Mouse (Mus musculus): Measurements from ENCODE around the gene Aoc3. TPM values are rescaled to one million over a fixed set of nuclear protein-coding genes. Genes with fewer than 3 reads are reported as not detected.
"Not testable (repeated sequence)": the region's sequence is repeated elsewhere in the genome, so short reads cannot be mapped to it uniquely, and the experiment has no call there.

The Aoc3 gene
- 59.2 and 75.5 TPM in 2 replicates for polyA plus RNA-seq (2012; rRNA removed)

DNA sequence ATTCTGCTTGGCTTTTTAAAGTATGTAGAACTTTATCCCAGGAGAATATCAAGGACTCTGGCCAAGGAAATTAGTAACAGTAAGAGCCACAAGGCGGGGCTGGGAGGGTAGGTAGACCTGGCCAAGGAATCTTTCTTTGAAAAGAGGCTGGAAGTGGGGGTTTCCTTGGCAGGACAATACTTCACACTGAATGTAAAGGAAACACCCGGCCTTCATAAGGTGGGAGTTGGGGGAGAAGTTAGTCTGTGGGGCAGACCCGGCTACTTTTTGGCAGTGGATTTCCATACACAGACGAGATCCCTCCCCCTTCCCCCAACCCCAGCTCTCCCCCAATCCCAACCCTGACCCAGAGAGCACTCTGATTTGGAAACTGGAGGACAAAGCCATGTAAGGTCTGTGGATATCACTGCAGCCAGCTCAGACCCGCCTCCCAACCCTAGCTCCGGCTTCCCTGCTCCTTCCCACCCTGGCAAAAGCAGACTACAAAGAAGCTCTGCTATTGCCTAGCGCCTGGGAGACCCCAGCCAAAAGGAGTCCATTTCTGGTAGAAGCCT, at the start of gene Aoc3:
Gene Aoc3 (plus strand): TSS at position 235 of the 554 bp plus-strand sequence.
- no peak for DNase-seq (ENCODE audit: low spot score)

DNA sequence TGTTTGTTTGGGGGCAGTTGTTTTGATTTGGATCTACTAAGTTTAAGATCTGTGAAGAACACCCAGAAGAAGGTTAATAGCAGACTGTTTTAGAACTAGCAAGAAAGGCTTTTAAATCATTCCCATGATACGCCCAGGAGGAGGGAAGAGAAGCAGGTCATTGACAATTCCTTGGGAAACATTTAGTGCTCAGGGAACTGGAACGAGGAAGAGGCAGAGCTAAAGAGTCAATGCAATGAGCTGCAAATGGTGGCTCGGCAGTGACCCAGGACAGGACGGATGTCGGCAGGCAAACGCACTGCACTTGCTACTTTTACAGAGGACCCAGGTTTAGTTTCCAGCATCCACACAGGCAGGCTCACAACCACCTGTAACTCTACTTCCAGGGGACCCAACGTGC, 49.6 kb upstream of the Aoc3 start:
- DNase-seq (ENCODE audit: low spot score) = no peak

DNA sequence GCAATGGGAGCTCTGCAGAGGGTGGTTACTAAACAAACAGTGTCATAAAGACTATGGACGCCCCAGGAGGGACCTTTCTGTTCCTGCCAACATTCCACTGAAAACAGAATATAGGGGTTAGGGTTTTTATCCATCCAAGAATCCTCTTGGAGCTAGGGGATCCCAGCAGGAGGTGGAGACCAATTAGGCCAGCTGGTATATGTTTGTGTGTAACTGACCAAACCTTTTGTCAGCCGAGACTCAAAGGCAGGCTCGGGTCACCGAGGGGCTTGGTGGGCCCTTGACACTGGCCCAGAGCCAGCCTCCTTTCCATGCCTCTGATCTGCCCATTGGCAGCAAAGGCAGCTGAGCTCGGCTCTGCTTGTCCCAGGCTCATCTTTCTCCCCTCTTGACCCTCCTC, 47.5 kb upstream of the Aoc3 start:
- no peak for DNase-seq (ENCODE audit: low spot score)

DNA sequence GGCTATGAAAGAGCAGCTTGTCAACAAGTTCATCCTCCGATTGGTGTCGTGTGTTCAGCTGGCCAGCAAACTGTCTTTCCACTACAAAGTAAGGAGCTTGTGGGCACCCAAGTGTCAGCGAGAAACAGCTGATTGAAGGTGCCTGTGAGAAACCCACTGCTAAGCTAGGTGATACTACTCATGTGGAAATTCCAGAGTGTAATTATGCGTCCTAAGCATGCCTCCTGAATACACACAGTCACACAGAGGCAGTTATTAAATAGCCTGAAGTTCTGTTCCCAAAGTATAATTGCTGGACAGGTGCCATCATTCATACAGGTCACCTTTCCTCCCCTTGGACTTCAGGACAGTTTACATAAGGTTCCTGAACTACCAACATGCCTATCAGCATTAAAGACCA, 46.6 kb upstream of the Aoc3 start:
- DNase-seq (ENCODE audit: low spot score) = no peak

DNA sequence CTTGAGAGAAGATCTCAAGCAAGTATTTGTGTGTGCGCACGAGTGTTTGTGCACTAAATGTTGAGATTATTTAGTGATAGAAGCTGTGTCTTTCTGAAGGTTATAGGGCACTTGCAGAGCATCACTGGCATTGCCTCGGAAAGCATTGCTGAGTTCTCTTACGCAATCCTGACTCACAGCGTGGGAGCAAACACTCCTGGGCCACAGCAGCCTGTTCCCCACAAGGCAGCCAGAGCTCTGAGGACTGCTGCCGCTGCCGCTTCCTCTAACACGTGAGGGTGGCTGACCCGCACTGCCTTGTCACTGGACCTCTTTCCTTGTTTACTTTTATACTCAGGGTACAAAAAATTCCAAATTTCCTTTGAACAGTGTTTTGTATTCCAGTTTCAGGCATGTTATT, 43.1 kb upstream of the Aoc3 start:
- no peak for DNase-seq (ENCODE audit: low spot score)

DNA sequence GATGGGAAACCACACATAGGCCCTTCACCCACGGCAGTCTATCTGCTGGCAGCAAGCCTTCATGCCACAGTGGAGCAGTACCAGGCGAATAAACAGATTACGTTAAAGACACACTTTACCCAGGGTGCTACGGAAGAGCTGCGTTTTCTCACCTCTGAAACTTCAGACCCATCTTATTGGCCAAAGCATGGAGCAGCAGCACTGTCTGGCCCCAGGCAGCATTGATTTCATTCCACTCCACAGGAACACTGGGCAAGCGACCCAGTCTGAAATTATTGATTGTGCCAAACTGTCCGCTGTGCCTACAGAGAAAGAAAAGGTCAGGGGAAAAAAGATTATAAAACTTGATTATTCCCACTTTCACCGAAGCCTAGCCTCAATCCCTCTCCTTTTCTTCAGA, 39.2 kb upstream of the Aoc3 start:
- no peak for DNase-seq (ENCODE audit: low spot score)

DNA sequence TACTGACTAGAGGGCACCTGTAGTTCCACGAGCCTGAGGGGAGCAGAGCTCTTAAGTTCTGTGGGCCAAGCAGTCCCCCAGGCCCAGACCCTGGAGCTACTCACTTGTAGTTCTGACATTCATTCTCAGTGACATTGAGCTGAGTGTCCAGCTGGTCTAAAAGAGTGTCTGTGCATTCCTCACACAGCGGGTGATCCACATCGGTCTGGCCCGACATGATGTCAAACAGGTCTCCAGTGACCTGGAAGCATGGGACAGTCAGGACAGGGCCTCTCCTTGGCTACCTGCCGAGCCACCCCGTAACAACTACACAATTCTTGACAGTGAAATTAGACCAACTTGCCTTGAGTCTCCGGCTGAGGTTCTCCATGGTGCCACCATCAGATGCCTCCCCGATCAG, 35.2 kb upstream of the Aoc3 start:
- no peak for DNase-seq (ENCODE audit: low spot score)

DNA sequence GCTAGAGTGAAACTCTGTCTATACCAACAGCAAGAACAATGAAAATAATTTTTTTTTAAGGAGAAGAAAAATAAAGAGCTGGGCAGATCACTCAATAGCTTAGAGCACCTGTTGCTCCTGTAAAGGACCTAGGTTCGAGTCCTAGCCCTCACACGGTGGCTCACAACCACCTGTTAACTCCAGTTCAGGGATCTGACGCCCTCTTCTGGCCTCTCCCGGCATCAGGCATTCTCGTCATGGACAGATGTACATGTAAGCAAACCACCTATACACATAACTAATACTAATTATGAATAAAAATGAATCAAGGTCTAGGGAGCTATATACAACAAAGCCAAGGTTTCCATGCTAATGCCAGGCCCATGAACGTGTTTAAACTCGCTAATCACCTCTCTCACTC, 29.5 kb upstream of the Aoc3 start:
- no peak for DNase-seq (ENCODE audit: low spot score)

DNA sequence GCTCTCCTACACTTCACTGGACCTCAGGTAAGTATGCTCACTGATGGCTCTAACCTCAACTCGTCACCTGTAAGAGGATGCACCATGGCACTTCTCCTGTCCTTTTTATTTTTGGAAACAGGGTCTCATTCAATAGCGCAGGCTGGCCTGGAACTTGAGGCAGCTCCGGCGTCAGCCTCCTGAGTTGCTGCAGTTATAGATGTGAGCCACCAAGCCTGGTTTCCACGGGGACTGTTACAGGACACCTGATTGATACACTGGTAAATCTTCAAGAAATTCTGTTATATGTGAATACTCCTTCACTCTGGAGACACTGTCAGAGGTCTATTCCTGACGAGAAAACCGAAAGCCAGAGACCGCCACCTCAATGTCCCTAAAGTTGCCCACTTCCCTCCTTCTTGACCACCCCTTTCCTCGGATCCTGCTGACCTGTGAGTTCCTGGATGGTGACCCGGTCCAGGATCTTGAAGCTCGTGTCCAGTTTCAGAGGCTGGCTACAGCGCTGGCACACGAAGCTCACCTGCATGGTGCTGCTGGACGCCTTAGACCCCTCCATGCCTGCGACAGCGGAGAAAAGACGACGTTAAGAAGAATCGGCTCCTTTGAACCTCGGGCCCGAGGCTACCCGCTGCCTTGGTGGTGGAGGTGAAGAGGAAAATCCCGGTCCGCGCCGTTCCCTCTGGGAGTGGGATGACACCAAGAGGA, 29.0 kb upstream of the Aoc3 start:
- no peak for DNase-seq (ENCODE audit: low spot score)

DNA sequence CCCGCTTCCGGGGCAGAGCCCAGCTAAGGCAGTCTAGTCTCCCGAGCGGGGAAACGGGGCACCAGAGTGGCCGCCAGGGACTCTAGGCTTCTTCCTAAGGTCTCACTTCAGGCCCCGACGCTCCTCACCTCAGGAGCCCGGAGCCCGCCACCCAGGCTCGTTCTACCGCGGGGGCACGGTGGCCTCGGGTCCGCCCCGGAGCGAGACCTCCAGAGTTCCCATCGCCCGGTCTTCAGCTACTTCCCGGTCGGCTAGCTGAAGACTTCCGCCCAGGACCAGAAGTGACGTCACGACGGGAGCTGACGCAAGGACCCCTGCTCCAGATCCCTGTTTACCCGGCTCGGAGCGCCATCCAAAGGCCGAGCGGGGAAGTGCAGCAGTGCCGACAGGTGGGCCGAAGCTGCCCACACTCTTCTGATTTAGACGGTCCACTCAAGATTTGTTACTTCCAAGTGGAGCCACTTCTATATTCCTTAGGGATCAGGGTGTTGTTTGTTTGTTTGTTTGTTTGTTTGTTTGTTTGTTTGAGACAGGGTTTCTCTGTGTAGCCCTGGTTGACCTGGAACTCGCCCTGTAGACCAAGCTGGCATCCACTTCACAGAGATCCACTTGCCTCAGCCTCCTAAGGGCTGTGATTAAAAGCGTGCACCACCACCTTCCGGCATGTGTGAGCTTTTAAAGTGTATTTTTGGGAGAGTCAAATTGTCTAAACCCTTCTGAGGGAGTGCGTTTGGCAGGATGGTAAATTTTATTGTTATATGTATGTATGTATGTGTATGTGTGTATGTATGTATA, 28.2 kb upstream of the Aoc3 start, which contains the start of gene Becn1:
Gene Becn1 (minus strand): TSS at position 283 of the 795 bp plus-strand sequence.
- peak; percentile 92 for DNase-seq (ENCODE audit: low spot score)

DNA sequence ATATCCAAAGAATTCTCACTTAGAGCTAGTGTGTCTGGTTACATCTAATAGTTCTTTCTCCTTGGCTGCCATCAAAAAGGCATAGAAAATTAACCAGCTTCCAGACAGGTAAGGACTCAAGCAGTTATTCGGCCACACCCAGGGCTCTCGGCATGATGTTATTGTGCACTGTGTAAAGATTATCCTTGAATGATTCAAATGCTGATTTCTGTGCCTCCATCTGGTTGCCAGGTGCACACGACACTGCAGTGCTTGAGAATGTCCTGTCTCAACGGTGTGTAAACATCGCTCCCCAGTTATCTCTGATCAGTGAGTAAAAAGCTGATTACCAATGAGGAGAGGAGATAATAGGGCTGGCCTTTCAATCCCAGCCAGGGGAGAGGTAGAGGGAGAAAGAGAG, 22.7 kb upstream of the Aoc3 start:
- no peak for DNase-seq (ENCODE audit: low spot score)

DNA sequence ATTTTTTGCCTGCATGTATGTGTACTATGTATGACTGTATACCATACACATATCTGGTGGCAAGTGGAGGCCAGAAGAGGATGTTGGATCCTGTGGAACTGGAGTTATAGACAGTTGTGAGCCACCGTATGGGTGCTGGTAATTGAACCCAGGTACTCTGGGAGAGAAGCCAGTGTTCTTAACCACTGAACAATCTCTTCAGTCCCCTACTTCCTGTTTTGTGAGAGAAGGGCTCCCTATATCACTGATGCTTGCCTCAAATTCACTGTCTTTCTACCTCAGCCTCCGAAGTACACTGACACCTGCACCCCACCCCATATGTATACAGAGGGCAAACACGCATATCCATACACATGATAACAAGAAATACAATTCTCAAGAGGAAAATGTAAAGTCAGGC, 19.3 kb upstream of the Aoc3 start:
- DNase-seq (ENCODE audit: low spot score) = no peak

DNA sequence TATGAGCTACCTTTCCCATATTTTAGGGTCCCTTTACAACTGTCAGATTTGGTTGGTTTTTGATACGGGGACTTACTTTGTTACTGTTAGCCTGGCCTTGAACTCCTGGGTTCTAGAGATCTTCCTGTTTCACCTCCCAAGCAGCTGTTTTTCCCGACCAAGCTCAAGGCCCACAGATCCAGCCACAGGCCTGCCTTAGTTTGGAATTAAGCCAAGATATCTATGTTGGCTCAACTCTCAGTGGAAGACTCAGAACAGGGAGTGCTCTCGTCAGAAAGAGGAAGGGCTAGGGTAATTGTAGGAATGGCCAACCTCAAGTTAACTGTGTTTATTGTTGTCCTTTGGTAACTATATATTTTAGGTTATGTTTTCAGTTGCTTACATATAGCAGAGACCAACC, 18.3 kb upstream of the Aoc3 start:
- no peak for DNase-seq (ENCODE audit: low spot score)

DNA sequence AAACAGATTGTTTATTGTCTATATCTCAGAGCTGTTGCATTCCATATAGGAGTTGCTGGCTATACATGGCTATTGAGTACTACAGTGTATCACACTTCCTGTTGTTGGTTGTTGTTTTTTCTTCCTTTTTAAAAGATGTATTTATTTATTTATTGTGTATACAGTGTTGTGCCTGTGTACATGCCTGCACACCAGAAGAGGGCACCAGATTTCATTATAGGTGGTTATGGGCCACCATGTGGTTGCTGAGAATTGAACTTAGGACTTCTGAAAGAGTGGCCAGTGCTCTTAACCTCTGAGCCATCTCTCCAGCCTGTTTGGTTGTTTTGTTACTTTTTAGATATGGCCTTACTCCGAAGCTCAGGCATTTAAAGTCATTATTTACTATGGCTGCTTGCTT, 15.8 kb upstream of the Aoc3 start:
- no peak for DNase-seq (ENCODE audit: low spot score)

DNA sequence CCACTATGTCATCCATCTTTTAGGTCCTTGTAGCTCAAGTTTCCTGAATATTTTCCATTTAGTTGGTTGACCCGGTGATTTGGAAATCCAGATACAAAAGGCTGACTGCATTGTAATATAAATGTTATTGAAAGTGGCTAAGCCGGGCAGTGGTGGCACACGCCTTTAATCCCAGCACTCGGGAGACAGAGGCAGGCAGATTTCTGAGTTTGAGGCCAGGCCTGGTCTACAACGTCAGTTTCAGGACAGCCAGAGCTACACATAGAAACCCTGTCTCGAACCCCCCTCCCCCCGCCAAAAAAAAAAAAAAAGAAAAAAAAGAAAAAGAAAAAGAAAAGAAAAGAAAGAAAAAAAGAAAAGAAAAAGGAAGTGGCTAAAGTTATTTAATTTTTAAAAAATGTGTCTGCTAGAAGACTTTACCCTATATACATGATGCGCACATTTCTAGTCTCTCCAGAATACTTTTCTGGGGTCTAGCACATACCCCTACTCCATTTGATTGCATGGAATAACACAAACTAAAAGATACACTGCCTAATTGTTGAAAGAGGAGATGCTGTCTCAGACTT, 15.2 kb upstream of the Aoc3 start:
- DNase-seq (ENCODE audit: low spot score) = no peak

DNA sequence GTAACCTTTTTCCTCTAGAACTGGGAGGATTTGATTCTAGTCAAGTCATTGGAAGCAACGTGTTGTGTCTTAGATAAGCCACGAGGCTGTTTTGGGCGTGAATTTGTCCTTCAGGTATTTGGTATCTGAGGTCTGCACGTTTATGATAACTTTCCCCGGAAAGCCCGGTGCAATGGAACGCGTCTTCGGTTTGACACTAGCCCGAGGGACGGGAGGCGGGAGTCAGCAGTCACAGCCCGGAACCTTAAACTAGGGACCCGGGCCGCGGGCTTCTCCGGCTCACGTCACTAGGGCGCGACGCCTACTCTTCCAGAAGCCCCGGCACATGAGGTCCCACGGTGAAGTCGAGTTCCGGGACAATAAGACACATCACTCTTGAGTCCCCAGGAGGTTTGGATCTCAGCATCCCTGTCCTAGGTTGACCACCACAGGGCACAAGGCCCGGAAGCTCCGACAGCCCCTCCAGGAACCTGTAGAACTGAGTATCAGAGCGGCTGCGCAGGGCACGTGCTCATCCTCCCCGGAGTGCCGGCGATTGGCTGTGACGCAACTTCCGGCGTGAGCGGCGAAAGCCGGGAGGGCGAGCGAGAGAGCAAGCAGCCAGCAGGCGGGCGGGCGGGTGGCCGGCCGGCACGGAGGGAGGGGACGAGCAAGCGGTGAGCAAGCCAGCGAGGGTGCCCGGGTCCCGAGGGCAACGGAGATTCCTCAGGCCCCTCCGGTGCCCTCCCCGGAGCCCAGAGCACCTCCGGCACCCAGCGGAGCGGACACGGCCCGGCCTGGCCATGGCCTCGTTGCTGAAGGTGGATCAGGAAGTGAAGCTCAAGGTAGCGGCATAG, 14.5 kb upstream of the Aoc3 start, which contains the start of gene Psme3:
Gene Psme3 (plus strand): TSS at position 549 of the 836 bp plus-strand sequence.
- DNase-seq (ENCODE audit: low spot score) = peak; percentile 95

DNA sequence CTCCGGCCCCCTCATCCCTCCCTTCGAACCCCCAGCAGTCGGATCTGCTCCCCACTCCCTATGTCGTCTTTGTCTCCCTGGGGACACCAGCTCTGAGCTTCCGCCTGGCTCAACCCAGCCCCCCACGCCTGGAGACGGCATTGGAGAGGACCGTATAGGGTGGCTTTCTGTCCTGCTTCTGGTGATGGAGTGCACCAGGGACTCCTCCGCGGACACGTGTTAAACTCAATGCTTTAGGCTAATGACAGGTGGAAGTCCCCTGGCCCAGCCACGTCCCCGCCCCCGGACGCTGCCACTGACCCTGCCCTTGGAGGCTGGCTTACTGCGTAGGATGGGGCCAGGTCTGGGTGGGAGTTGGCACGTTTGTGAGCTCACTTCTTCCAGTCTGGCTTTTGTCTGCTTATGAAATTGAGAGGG, 13.9 kb upstream of the Aoc3 start:
- no peak for DNase-seq (ENCODE audit: low spot score)

DNA sequence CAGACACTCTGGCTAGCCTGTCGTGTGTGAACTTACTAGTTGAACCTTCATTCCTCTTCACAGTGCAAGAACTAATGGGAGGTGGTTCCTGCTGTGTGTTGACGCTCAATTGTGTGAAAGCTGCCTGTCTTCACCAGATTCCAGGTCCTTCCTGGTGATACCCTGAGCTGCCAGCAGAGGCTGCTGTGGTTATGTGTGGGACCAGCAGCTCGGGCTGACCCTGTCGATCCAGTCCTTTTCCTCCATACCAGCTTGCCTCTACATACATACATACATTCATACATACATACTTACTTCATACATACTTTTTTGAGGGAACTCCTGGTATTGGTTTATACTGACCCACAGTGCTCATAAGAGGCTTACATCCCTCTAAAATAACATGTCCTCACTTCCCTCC, 6.8 kb upstream of the Aoc3 start:
- DNase-seq (ENCODE audit: low spot score) = no peak

DNA sequence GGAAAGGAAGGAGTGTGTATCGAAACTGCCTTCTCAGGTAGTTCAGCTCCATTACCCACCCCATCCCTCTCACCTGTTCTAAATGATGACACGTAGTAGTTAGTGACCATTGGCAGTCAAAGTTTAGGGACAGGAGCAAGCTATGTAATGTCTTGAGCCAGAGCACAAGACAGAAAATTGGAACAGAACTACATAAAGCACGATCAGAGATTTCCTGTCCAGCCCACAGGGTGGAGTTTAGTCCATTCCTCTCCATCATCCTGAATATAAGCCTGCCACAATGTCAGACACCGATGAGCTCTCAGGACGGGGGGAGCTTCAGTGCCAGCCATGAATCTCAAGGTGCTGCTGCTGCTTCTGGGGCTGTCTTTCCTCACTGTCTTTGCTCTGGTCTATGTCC, 5.6 kb upstream of the Aoc3 start, which contains the start of gene Aoc2:
Gene Aoc2 (plus strand): TSS at position 301 of the 400 bp plus-strand sequence.
- no peak for DNase-seq (ENCODE audit: low spot score)

DNA sequence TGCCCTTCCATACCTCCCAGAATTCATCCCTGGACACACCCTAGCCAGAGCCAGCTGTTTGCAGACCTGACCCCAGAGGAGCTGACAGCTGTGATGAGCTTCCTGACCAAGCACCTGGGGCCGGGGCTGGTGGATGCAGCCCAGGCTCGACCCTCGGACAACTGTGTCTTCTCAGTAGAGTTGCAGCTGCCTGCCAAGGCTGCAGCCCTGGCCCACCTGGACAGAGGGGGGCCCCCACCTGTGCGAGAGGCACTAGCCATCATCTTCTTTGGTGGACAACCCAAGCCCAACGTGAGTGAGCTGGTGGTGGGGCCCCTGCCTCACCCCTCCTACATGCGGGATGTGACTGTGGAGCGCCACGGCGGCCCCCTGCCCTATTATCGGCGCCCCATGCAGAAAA, 5.2 kb upstream of the Aoc3 start:
- not testable (repeated sequence) for DNase-seq (ENCODE audit: low spot score)

DNA sequence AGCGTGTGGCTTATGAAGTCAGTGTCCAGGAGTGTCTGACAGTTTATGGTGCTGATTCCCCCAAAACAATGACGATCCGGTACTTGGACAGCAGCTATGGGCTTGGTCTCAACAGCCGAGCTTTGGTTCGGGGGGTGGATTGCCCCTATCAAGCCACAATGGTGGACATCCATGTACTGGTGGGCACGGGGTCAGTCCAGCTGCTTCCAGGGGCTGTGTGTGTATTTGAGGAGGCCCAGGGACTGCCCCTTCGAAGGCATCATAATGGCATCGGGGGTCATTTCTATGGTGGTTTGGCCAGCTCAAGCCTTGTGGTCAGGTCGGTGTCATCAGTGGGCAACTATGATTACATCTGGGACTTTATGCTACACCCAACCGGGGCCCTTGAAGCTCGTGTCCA, 4.3 kb upstream of the Aoc3 start:
- no peak for DNase-seq (ENCODE audit: low spot score)

DNA sequence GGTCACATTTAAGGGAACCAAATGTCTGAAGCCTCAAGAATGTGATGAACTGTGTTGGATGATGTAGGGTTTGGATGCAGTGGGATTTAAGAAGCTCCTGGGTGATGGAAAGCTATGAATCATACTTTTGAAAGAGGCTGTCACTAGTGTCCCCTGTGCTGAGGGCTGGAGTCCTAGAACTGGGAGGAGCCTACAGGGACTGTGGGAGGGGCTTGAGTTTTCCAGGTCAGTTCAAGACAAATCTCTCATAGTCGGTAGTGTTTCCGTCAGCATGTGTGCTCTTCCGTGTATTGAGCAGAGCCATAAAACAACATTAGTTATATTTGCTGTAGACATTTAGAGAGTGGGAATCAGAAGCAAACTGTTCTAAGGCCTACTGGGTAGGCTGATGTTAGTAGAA, 3.1 kb upstream of the Aoc3 start:
- no peak for DNase-seq (ENCODE audit: low spot score)
